Comparison of ENCODE assay signal across 17 mouse cellular contexts in the genomic region with DNA sequence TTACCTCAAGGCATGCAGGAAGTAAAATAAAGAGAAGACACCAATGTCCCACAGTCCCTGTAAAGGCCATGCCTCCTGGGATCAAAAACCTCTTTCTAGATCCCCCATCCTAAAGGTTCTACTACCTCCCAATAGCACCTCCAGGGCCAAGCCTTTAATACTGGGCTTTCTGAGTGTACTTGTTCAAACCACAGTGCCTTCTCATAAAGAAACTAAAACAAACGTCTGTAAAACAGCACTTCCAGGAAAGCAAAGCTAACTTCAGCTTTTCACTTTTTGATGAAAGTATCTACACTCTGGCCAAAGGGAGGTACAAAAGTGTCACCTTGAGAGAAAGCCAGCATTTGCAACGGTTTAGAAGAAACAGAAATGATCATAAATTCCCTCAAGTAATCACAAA.
"Had no signal": no experiment of that assay in that cellular context is flagged by ENCODE, and none has a peak within 500 bp of the region (broad histone marks: within the 10 kb centered on the region; RNA-seq: fewer than 3 reads in every experiment).

No protein-coding gene starts in this region.

- DNase-seq: kidney, adult 18-20 months; kidney, postnatal 25 days; layer of hippocampus, adult 9-11 months; liver, embryonic 13.5 days; lung, adult 2 months; right cerebral cortex, adult 18-20 months; right cerebral cortex, postnatal 25 days; spleen, adult 18-20 months; thymus, adult 2 months; thymus, postnatal 14 days; thymus, postnatal 4 days had no signal

- H3K27ac ChIP-seq: kidney, postnatal 0 days; layer of hippocampus, adult 2 months; liver, embryonic 13.5 days; midbrain, embryonic 12.5 days; midbrain, embryonic 15.5 days; neural tube, embryonic 12.5 days; neural tube, embryonic 15.5 days had no signal

- H3K36me3 ChIP-seq: liver, embryonic 13.5 days; midbrain, embryonic 12.5 days; midbrain, embryonic 15.5 days; neural tube, embryonic 12.5 days; neural tube, embryonic 15.5 days had no signal

- ATAC-seq: midbrain, embryonic 15.5 days had no signal

- H3K9me3 ChIP-seq: liver, embryonic 13.5 days; midbrain, embryonic 12.5 days; midbrain, embryonic 15.5 days; neural tube, embryonic 12.5 days; neural tube, embryonic 15.5 days had no signal

- H3K4me1 ChIP-seq: midbrain, embryonic 15.5 days; neural tube, embryonic 12.5 days; neural tube, embryonic 15.5 days had no signal

- H3K4me3 ChIP-seq: layer of hippocampus, adult 2 months; liver, embryonic 13.5 days; midbrain, embryonic 12.5 days; midbrain, embryonic 15.5 days; neural tube, embryonic 12.5 days; neural tube, embryonic 15.5 days had no signal

- H3K27me3 ChIP-seq: liver, embryonic 13.5 days; midbrain, embryonic 12.5 days; midbrain, embryonic 15.5 days; neural tube, embryonic 12.5 days; neural tube, embryonic 15.5 days had no signal
